Mouse (Mus musculus) natural killer cell, adult 2 months (primary cell): ENCODE measurements at regions not wholly inside any gene's neighbourhood (a gene's known extent, or its start where the extent isn't known, plus 50 kb on each side); places are given as distances from the start of the nearest gene placed in this dataset.
A peak's percentile ranks its signal among the peaks of the same experiment; 100 is the strongest.

Source experiments
- DNase-seq, 2 experiments: peaks; one replicate each; pipeline ENCODE4 v3.0.0; 2022; ENCODE audit warnings: low spot score in 2 of 2

- peak in 1 of 2 experiments; percentile 65 for DNase-seq
Measured at GRCm38 (mm10) chr14:94541995-94542394, 651.5 kb upstream of the Pcdh9 start.

DNA sequence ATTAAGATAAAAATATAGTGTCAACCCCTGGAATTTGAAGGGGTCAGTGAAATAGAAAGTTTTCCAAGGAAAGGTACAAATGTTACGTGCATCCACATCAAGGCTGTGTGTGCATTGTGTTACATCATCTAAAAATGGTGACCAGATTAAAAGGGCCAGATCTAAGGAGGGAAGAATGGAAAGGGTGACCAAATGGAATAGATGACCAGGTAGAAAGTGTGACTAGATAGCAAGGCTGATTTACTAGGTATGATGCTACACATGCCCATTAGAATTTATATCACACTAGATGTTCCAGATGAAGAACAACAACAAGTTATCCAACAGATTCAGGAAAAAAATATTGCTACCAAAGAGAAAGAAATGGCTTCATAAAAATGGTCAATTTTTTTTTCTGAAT, 635.2 kb upstream of the Pcdh9 start:
- DNase-seq = no peak

DNA sequence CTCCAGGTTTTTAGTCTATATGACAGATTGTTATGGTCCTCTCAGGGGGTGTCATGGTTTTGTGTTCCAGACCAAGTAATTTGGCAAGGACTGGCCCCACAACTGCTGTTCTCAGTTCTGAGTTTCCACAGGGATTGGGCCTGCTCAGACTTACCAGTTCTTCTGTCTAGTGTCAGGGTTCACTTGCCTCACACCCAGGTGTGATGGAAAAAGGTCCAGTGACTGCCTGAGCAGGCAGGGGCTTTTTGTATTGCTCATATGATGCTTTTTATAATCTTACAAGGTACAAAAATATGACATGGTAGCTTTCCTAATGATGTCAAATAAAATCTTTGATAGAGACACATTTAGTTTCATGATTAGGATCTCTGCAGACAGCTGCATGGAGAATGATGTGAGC, 634.8 kb upstream of the Pcdh9 start:
- no peak for DNase-seq

DNA sequence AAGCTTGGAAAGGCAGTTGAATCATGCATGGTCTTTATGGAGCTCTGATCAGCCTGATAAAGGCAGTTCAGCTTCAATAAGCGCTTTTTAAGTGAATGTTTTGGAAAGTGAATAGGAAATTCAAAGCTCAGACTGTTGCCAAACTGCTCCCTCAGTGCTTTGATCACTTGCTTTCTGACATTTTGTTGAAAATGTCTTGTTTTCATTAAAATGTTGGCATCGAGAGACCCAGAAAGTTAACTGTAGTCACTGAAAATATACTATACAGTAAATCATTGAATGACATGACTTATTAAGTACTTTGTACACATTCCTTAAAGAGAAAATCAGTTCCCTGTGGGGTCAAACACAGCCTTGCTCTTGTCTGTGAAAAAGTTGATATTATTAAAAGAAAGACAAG, 631.5 kb upstream of the Pcdh9 start:
- no peak for DNase-seq

- no peak for DNase-seq
Measured at GRCm38 (mm10) chr14:94491370-94491769, 600.9 kb upstream of the Pcdh9 start.

GRCm38 (mm10) chr14:94475887-94476286, 585.4 kb upstream of the Pcdh9 start:
- no peak for DNase-seq

- DNase-seq = no peak
Measured at GRCm38 (mm10) chr14:94473181-94473580, 582.7 kb upstream of the Pcdh9 start.

GRCm38 (mm10) chr14:94445952-94446351, 555.5 kb upstream of the Pcdh9 start:
- DNase-seq = no peak

- no peak for DNase-seq
Measured at GRCm38 (mm10) chr14:94433343-94433958, 543.0 kb upstream of the Pcdh9 start.

DNA sequence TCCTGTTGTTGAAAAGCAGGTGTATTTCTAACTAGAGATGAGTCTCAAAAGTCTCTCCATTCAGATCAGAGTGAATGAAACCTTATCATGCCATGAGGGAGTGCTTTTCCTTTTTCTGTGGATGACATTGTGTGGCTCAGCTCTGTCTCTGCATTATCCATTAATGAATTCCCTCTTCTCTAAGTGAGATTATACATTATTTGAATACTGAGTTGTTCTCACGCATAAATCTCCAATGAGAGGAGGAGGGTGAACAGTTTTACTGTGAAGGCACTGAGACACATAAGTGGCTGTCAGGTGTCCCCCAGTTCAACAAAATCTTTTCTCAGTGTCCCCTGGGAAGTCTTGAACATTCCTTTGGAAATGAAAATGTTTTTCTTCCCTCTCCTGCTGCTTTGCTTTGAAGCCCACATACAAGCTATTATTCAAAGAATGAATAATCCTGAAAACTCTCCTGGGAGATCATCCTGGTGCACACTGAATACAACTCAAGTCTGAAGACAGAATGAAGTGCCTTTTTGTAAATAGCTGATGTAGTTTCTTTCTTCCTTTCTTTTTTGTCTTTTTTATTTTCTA, 537.2 kb upstream of the Pcdh9 start:
- DNase-seq = no peak
